Mouse (Mus musculus): ENCODE data around the gene Hipk4. TPM values are rescaled to one million over a fixed set of nuclear protein-coding genes. Genes with fewer than 3 reads are reported as not detected.

The Hipk4 gene
- total RNA-seq (2014; fragmentation: Nextera tagmentation): 1.4 TPM in 1 of 2 replicates, not detected in the other
- 0.05 and 0.09 TPM in 2 replicates for total RNA-seq (2017)

- ATAC-seq (replicated peaks; ENCODE audit: poor library complexity, severe bottlenecking): no peak
Observed at GRCm38 (mm10) chr7:27522967-27523366, at the start of gene Hipk4. TSS of gene Hipk4 (plus strand) at chr7:27523267.

GRCm38 (mm10) chr7:27473835-27474489 lies 49.1 kb upstream of the Hipk4 start:
- no peak for ATAC-seq (replicated peaks; ENCODE audit: poor library complexity, severe bottlenecking)

- peak; percentile 74 for ATAC-seq (replicated peaks; ENCODE audit: poor library complexity, severe bottlenecking)
Observed at GRCm38 (mm10) chr7:27474490-27474954, 48.5 kb upstream of the Hipk4 start.

GRCm38 (mm10) chr7:27475596-27475995 lies 47.5 kb upstream of the Hipk4 start:
- ATAC-seq (replicated peaks; ENCODE audit: poor library complexity, severe bottlenecking): no peak

GRCm38 (mm10) chr7:27476098-27476635 lies 46.9 kb upstream of the Hipk4 start:
- no peak for ATAC-seq (replicated peaks; ENCODE audit: poor library complexity, severe bottlenecking)

GRCm38 (mm10) chr7:27478561-27478960 lies 44.5 kb upstream of the Hipk4 start:
- ATAC-seq (replicated peaks; ENCODE audit: poor library complexity, severe bottlenecking): no peak

GRCm38 (mm10) chr7:27479750-27480149 lies 43.3 kb upstream of the Hipk4 start:
- ATAC-seq (replicated peaks; ENCODE audit: poor library complexity, severe bottlenecking): no peak

GRCm38 (mm10) chr7:27480506-27480905 lies 42.6 kb upstream of the Hipk4 start:
- ATAC-seq (replicated peaks; ENCODE audit: poor library complexity, severe bottlenecking): no peak

GRCm38 (mm10) chr7:27480927-27481626 lies 42.0 kb upstream of the Hipk4 start:
- no peak for ATAC-seq (replicated peaks; ENCODE audit: poor library complexity, severe bottlenecking)

GRCm38 (mm10) chr7:27481627-27481969 lies 41.5 kb upstream of the Hipk4 start:
- peak; percentile 92 for ATAC-seq (replicated peaks; ENCODE audit: poor library complexity, severe bottlenecking)

- no peak for ATAC-seq (replicated peaks; ENCODE audit: poor library complexity, severe bottlenecking)
Observed at GRCm38 (mm10) chr7:27483860-27484259, 39.2 kb upstream of the Hipk4 start.

GRCm38 (mm10) chr7:27486102-27486769 lies 36.8 kb upstream of the Hipk4 start:
- ATAC-seq (replicated peaks; ENCODE audit: poor library complexity, severe bottlenecking): peak; percentile 5; the same call in 1 of the 2 replicates

- peak; percentile 71 for ATAC-seq (replicated peaks; ENCODE audit: poor library complexity, severe bottlenecking)
Observed at GRCm38 (mm10) chr7:27486770-27487697, 36.0 kb upstream of the Hipk4 start, which contains the start of gene Sertad1. TSS of gene Sertad1 (plus strand) at chr7:27486910.

- ATAC-seq (replicated peaks; ENCODE audit: poor library complexity, severe bottlenecking): no peak
Observed at GRCm38 (mm10) chr7:27487740-27488268, 35.3 kb upstream of the Hipk4 start.

GRCm38 (mm10) chr7:27489270-27489869 lies 33.7 kb upstream of the Hipk4 start:
- ATAC-seq (replicated peaks; ENCODE audit: poor library complexity, severe bottlenecking): no peak

GRCm38 (mm10) chr7:27490227-27490542 lies 32.9 kb upstream of the Hipk4 start:
- no peak for ATAC-seq (replicated peaks; ENCODE audit: poor library complexity, severe bottlenecking)

- peak; percentile 58 for ATAC-seq (replicated peaks; ENCODE audit: poor library complexity, severe bottlenecking)
Observed at GRCm38 (mm10) chr7:27490543-27491329, 32.3 kb upstream of the Hipk4 start.

GRCm38 (mm10) chr7:27491856-27492255 lies 31.2 kb upstream of the Hipk4 start:
- ATAC-seq (replicated peaks; ENCODE audit: poor library complexity, severe bottlenecking): no peak

- ATAC-seq (replicated peaks; ENCODE audit: poor library complexity, severe bottlenecking): no peak
Observed at GRCm38 (mm10) chr7:27493022-27493421, 30.0 kb upstream of the Hipk4 start.
